Mouse (Mus musculus) cerebellum, adult 2 months (tissue): ENCODE measurements around the gene Phxr2.

ENCODE experiments used
- CTCF ChIP-seq: fragments of 200-500 bp; IDR thresholded peaks from 2 replicates; pipeline ENCODE4 v1.5.1; 2011; ENCODE audit warnings: low read depth, mild to moderate bottlenecking, control low read depth, low read length, moderate library complexity, borderline replicate concordance; ENCODE audit not compliant: insufficient read depth
- POLR2A ChIP-seq: fragments of 200-500 bp; IDR thresholded peaks from 2 replicates; pipeline ENCODE4 v1.6.1; 2011; ENCODE audit warnings: low read length, control low read depth, borderline replicate concordance; ENCODE audit not compliant: insufficient read depth

- TF ChIP-seq CTCF: no peak
- no peak for TF ChIP-seq POLR2A
Observed at GRCm38 (mm10) chr10:99133321-99133875, 7.3 kb upstream of the Phxr2 start.
